Mouse (Mus musculus): ENCODE results near the gene Oaf.

DNA sequence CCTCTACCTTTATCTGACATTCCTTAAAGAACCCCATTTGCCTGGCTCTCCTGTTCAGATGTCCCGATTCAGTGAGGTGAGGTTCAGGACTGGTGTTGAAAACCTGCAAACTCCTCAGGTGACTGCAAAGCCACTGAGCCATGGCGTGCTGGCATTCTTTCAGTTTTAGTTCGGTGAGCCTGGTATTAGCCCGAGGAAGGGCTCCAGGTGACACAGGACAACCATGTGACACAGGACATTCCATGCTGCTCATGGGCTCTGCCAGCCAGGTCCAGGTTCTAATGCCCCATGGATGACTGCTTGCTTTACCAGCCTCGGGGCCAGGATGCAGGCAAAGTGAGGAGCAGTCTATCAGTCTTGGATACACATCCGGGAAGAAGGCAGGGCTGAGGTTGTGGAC is 4.4 kb downstream of the Oaf start:
- TF ChIP-seq CTCF (IDR thresholded peaks at IDR 0.05; ENCODE audit: borderline replicate concordance, control insufficient read depth, extremely low read depth, insufficient read depth, low read length, poor library complexity) (no peak), POLR2A (IDR thresholded peaks at IDR 0.05; ENCODE audit: control insufficient read depth, extremely low read depth, insufficient read depth, low read length, poor library complexity) (no peak)
